Mouse (Mus musculus) hindbrain, embryonic 10.5 days (tissue): ENCODE data around the gene Adamtsl1. TPM values are rescaled to one million over a fixed set of nuclear protein-coding genes. Genes with fewer than 3 reads are reported as not detected.

Experiments used
- DNase-seq: peaks from one replicate; pipeline ENCODE4 v3.0.0-alpha.2; 2017; ENCODE audit warnings: low spot score
- H3K27ac ChIP-seq: fragments of 300-500 bp; sonication (generic); 2 replicates; pipeline ENCODE4 v1.5.1; 2016; ENCODE audit warnings: mild to moderate bottlenecking, moderate library complexity
- H3K27me3 ChIP-seq: fragments of 300-500 bp; sonication (generic); 2 replicates; pipeline ENCODE4 v1.6.1; 2016; ENCODE audit warnings: mild to moderate bottlenecking; ENCODE audit not compliant: poor library complexity, insufficient read depth, severe bottlenecking
- H3K36me3 ChIP-seq: fragments of 300-500 bp; sonication (generic); 2 replicates; pipeline ENCODE4 v1.6.1; 2016; ENCODE audit warnings: mild to moderate bottlenecking, moderate library complexity
- H3K4me1 ChIP-seq: fragments of 300-500 bp; sonication (generic); replicated peaks from 2 replicates; pipeline ENCODE4 v1.6.1; 2016; ENCODE audit warnings: mild to moderate bottlenecking
- H3K4me3 ChIP-seq: fragments of 300-500 bp; sonication (generic); 2 replicates; pipeline ENCODE4 v1.5.1; 2016; ENCODE audit warnings: mild to moderate bottlenecking, moderate library complexity
- H3K9me3 ChIP-seq: fragments of 300-500 bp; sonication (generic); 2 replicates; pipeline ENCODE4 v1.6.1; 2016; ENCODE audit warnings: mild to moderate bottlenecking, moderate library complexity
- WGBS: fragments of 180-500 bp; shearing (Covaris S2); methylation state at CpG from one replicate; pipeline ENCODE4 v1.1.7; 2016; 5-methylcytosine and 5-hydroxymethylcytosine counted together
- polyA plus RNA-seq: library from polyadenylated mRNA; unstranded; fragments of >200 nt; fragmentation: Nextera tagmentation; extraction: Ambion mirVana; gene quantifications from 2 replicates; pipeline ENCODE4 v1.2.1, GENCODE M21; 2016

Adamtsl1 gene
- polyA plus RNA-seq, 1 experiment from 2014 or later, result 6.2 TPM

- Histone ChIP-seq H3K27ac (no peak overlapping the region), H3K4me1 (no peaks in the 10 kb centered on the region), H3K36me3 (no peaks in the 10 kb centered on the region), H3K27me3 (no peaks in the 10 kb centered on the region), H3K4me3 (no peak overlapping the region), H3K9me3 (peaks cover 6% of the 10 kb centered on the region; the same call in 1 of the 2 replicates)
- no peak for DNase-seq
- 84% methylated on average over 1 of the region's 1 CpGs for WGBS
Observed at GRCm38 (mm10) chr4:85695237-85695636, 181.3 kb downstream of the Adamtsl1 start.

GRCm38 (mm10) chr4:85707352-85708057, 193.5 kb downstream of the Adamtsl1 start:
- H3K27me3 ChIP-seq, result peaks cover 42% of the 10 kb centered on the region
- no peak overlapping the region for H3K4me3 ChIP-seq
- H3K4me1 ChIP-seq, result peaks cover 20% of the 10 kb centered on the region
- 37% methylated on average over 7 of the region's 7 CpGs for WGBS
- H3K9me3 ChIP-seq, result no peaks in the 10 kb centered on the region
- H3K36me3 ChIP-seq, result no peaks in the 10 kb centered on the region
- DNase-seq, result peak; percentile 53
- peak overlapping the region; percentile 64 for H3K27ac ChIP-seq

GRCm38 (mm10) chr4:85709636-85710035, 195.7 kb downstream of the Adamtsl1 start:
- no peak for DNase-seq
- H3K9me3 ChIP-seq, result no peaks in the 10 kb centered on the region
- H3K4me1 ChIP-seq, result peaks cover 20% of the 10 kb centered on the region
- no peak overlapping the region for H3K27ac ChIP-seq
- peaks cover 37% of the 10 kb centered on the region for H3K27me3 ChIP-seq
- no peak overlapping the region for H3K4me3 ChIP-seq
- WGBS, result 89% methylated on average over 2 of the region's 2 CpGs
- no peaks in the 10 kb centered on the region for H3K36me3 ChIP-seq

- no peaks in the 10 kb centered on the region for H3K9me3 ChIP-seq
- 85% methylated on average over 3 of the region's 3 CpGs for WGBS
- DNase-seq, result no peak
Observed at GRCm38 (mm10) chr4:85724999-85725398, 211.0 kb downstream of the Adamtsl1 start.

GRCm38 (mm10) chr4:85727731-85728130, 213.8 kb downstream of the Adamtsl1 start:
- no peaks in the 10 kb centered on the region for H3K4me1 ChIP-seq
- DNase-seq, result no peak
- WGBS, result 92% methylated on average over 2 of the region's 2 CpGs
- no peak overlapping the region for H3K4me3 ChIP-seq
- H3K36me3 ChIP-seq, result no peaks in the 10 kb centered on the region
- no peaks in the 10 kb centered on the region for H3K27me3 ChIP-seq
- no peak overlapping the region for H3K27ac ChIP-seq
- 0 out of 2 replicates have a peak, but pooled peaks cover 4% of the 10 kb centered on the region for H3K9me3 ChIP-seq

More at GRCm38 (mm10) chr4:85724999-85725398, 211.0 kb downstream of the Adamtsl1 start:
- no peak overlapping the region for H3K4me3 ChIP-seq
- no peaks in the 10 kb centered on the region for H3K36me3 ChIP-seq
- H3K27me3 ChIP-seq, result no peaks in the 10 kb centered on the region
- no peak overlapping the region for H3K27ac ChIP-seq
- H3K4me1 ChIP-seq, result no peaks in the 10 kb centered on the region

- Histone ChIP-seq H3K27ac (no peak overlapping the region), H3K27me3 (no peaks in the 10 kb centered on the region), H3K9me3 (0 out of 2 replicates have a peak, but pooled peaks cover 4% of the 10 kb centered on the region), H3K4me1 (no peaks in the 10 kb centered on the region), H3K36me3 (no peaks in the 10 kb centered on the region), H3K4me3 (no peak overlapping the region)
- DNase-seq, result no peak
- 87% methylated on average over 1 of the region's 1 CpGs for WGBS
Observed at GRCm38 (mm10) chr4:85728416-85728815, 214.4 kb downstream of the Adamtsl1 start.

- 84% methylated on average over 4 of the region's 4 CpGs for WGBS
- Histone ChIP-seq H3K27me3 (peaks cover 14% of the 10 kb centered on the region), H3K36me3 (no peaks in the 10 kb centered on the region), H3K4me3 (no peak overlapping the region), H3K4me1 (peaks cover 11% of the 10 kb centered on the region; the same call in 1 of the 2 replicates), H3K27ac (no peak overlapping the region), H3K9me3 (no peaks in the 10 kb centered on the region)
- no peak for DNase-seq
Observed at GRCm38 (mm10) chr4:85740478-85740877, 226.5 kb downstream of the Adamtsl1 start.

- no peaks in the 10 kb centered on the region for H3K9me3 ChIP-seq
- WGBS, result 16% methylated on average over 3 of the region's 3 CpGs
- peaks cover 14% of the 10 kb centered on the region for H3K27me3 ChIP-seq
- H3K36me3 ChIP-seq, result no peaks in the 10 kb centered on the region
- H3K4me1 ChIP-seq, result peaks cover 11% of the 10 kb centered on the region; the same call in 1 of the 2 replicates
- H3K4me3 ChIP-seq, result no peak overlapping the region
- peak; percentile 15 for DNase-seq
- H3K27ac ChIP-seq, result no peak overlapping the region
Observed at GRCm38 (mm10) chr4:85741825-85742391, 227.9 kb downstream of the Adamtsl1 start.

GRCm38 (mm10) chr4:85743427-85743826, 229.5 kb downstream of the Adamtsl1 start:
- DNase-seq, result no peak
- Histone ChIP-seq H3K4me1 (peaks cover 11% of the 10 kb centered on the region; the same call in 1 of the 2 replicates), H3K27me3 (peaks cover 12% of the 10 kb centered on the region), H3K4me3 (no peak overlapping the region), H3K36me3 (no peaks in the 10 kb centered on the region), H3K27ac (no peak overlapping the region), H3K9me3 (no peaks in the 10 kb centered on the region)
- WGBS, result 94% methylated on average over 1 of the region's 1 CpGs

- 86% methylated on average over 3 of the region's 3 CpGs for WGBS
- no peaks in the 10 kb centered on the region for H3K27me3 ChIP-seq
- H3K27ac ChIP-seq, result no peak overlapping the region
- no peak overlapping the region for H3K4me3 ChIP-seq
- H3K36me3 ChIP-seq, result no peaks in the 10 kb centered on the region
- DNase-seq, result no peak
- no peaks in the 10 kb centered on the region for H3K4me1 ChIP-seq
- H3K9me3 ChIP-seq, result no peaks in the 10 kb centered on the region
Observed at GRCm38 (mm10) chr4:85762684-85763083, 248.7 kb downstream of the Adamtsl1 start.

- Histone ChIP-seq H3K36me3 (no peaks in the 10 kb centered on the region), H3K4me1 (0 out of 2 replicates have a peak, but pooled peaks cover 3% of the 10 kb centered on the region), H3K27ac (no peak overlapping the region), H3K4me3 (no peak overlapping the region), H3K27me3 (no peaks in the 10 kb centered on the region), H3K9me3 (no peaks in the 10 kb centered on the region)
- whole genome bisulfite sequencing, result 81% methylated on average over 5 of the region's 5 CpGs
- DNase-seq, result no peak
Observed at GRCm38 (mm10) chr4:85763161-85764014, 249.4 kb downstream of the Adamtsl1 start.

GRCm38 (mm10) chr4:85764015-85764450, 250.1 kb downstream of the Adamtsl1 start:
- DNase-seq, result no peak
- 94% methylated on average over 14 of the region's 14 CpGs for WGBS

More at GRCm38 (mm10) chr4:85764015-85764450, 250.1 kb downstream of the Adamtsl1 start:
- Histone ChIP-seq H3K27ac (no peak overlapping the region), H3K27me3 (no peaks in the 10 kb centered on the region), H3K4me1 (0 out of 2 replicates have a peak, but pooled peaks cover 3% of the 10 kb centered on the region), H3K9me3 (no peaks in the 10 kb centered on the region), H3K4me3 (no peak overlapping the region), H3K36me3 (no peaks in the 10 kb centered on the region)
